Mouse (Mus musculus): ENCODE results near the gene Cpvl.

Cpvl gene

DNA sequence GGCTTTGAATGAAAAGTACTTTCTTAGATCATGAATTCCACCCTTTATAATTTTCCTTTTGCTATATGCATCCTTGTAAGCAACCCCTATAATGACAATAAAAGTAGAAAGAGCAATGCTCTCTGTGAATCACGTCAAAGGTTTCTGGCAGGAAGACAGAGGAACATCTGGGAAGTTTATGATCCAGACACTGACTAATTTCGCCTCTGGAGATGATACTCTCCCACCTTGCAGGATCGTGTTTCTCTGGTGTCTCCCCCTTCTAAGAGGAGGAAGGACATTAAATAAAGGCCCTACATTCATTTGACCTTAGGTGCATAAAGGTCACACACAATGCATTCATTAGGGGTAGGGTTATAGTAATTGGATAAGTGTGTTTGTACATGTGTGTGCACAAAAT lies 87.4 kb downstream of the Cpvl start:
- no peak for DNase-seq (ENCODE audit: inconsistent age in 2 of 2, low spot score in 1 of 2)

DNA sequence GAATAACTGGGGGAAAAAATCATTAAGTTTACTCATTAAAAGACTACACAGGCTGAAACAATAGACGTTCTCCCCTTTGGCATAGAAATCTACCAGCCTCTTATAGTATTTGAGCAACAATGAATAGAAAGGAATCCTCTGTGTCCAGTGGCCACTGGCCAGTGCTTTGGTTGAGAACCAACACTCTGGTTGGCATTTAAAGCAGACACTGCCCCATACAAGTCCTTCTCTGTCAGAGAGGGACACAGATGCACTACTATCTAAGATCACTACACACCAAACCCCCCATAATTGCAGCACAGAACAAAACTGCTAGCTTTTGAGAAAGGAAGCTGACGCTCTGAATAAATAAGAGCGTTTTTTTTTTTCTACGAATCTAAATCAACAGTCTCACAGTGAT lies 93.5 kb downstream of the Cpvl start:
- no peak for DNase-seq (ENCODE audit: inconsistent age in 2 of 2, low spot score in 1 of 2)

DNA sequence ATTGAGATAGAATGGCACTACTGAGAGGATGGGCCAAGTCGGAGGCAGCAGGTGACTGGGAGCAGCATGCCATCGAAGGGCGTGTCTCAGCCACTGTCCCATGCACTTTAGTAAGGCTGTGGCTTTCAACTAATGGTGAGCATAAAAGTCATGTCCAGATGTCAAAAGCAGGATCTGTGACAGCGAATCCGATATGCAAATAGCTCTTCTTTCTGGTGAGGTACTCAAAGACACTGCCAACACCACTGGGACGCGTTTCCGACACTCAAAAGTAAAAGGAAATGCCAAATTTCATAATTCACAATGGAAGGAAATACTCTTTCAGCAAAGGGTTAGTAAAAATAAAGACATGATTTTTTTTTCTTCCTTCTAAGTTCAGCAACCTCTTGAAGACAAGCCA lies 94.0 kb downstream of the Cpvl start:
- no peak for DNase-seq (ENCODE audit: inconsistent age in 2 of 2, low spot score in 1 of 2)

DNA sequence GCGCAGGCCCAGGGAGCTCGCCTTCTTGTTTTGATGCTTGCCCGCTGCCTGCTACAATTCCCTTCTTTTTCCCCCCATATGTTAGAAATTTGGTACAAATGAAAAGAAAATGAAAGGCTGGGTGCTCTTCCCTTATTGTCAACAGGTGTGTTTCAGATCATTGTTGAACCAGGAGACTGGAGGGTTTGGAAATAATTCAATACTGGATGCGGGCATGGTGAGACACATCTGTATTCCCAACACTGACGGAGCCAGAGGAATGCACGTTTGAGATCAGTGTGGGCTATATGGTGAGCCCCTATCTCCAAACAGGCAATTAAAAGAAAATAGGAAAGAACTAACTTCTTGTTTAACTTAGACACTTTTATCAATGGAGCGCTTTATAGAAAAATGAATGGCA lies 95.1 kb downstream of the Cpvl start:
- no peak for DNase-seq (ENCODE audit: inconsistent age in 2 of 2, low spot score in 1 of 2)

DNA sequence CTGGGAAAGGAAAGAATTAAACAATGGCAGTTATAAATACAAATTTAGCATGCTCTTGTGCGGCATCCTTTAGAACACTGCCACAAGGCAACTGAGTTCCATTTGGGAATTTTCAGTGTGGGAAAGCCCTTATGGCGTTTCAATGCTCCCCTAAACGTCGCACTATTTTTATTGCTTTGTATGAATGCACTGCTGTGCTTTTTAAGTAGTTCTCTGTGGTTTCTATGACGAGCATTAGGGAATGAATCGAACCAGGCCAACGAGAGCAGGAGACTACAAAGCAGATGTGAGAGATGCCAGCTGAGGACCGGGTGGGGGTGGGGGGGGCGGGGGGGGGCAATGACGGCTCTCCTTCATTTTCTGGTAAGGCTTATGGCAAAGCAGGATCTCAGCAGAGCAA lies 96.8 kb downstream of the Cpvl start:
- no peak for DNase-seq (ENCODE audit: inconsistent age in 2 of 2, low spot score in 1 of 2)

DNA sequence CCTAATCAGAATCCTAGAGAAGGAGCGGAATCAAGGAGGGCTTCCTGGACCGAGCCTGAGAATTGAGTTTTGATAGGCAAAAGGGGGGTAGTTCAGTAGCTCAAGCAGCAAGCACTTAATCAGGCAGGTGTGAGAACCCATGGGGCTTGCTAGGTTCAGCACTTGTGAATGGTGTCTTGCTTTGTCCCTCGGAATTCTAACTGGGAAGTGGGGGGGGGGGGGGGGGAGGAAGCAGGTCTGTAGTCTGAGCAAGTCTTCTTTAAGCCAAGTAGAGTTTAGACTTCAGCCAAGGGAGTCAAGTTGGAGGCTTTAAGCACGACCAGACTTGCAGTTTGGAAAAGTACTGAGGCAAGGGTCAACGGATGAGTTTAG lies 97.2 kb downstream of the Cpvl start:
- no peak for DNase-seq (ENCODE audit: inconsistent age in 2 of 2, low spot score in 1 of 2)

DNA sequence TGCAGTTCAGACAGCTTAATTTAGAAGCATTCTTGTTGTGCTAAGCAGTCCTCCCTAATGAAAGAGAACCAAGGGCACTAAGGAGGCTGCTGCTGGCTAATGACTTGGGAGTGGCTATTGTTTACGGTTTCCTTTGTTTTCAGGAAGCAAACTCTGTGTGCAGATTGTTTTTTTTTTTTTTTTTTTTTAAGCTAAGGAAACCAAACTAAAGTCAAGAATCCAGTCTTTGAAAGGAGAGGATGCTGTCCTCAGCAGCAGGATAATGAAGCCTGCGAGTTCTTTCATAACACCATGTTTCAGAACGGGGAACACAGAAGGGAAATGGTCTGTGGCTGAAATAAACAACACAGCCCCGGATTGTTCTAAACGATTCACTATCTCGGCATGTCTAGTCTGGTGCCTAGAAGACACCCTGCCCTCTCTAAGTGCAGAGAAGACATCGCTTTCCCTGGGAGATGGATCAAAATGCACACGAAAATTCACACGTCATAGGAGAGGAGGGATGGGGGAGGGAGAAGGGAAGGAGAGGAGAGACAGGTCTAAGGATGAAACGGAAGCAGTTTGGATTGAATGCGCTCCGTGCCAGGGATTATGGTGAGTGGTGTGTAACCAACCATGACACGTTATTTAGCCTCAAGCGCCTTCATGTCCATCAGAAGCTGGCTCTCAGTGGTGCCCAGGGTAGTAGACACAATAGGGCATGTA lies 97.8 kb downstream of the Cpvl start:
- DNase-seq (ENCODE audit: inconsistent age in 2 of 2, low spot score in 1 of 2): peak in 1 of 2 experiments; percentile 39

DNA sequence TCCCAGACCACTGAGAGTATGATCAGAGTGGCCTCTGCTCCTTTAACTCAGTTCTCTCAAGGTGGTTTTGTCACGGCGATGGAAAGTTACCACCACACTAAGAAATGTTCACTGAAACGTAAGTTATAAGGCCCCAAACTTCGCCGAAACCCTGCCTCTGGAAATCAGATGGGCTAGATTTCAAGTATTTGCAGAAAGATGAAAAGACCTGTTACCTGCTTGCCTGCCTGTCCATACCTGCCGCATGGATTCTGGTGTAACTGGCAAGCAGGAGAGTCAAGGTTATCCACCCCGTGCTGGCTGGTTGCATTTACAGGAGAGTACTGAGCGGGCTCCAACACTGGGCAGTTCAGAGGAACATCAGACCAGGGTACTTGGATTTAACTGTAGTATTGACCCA lies 98.9 kb downstream of the Cpvl start:
- no peak for DNase-seq (ENCODE audit: inconsistent age in 2 of 2, low spot score in 1 of 2)

DNA sequence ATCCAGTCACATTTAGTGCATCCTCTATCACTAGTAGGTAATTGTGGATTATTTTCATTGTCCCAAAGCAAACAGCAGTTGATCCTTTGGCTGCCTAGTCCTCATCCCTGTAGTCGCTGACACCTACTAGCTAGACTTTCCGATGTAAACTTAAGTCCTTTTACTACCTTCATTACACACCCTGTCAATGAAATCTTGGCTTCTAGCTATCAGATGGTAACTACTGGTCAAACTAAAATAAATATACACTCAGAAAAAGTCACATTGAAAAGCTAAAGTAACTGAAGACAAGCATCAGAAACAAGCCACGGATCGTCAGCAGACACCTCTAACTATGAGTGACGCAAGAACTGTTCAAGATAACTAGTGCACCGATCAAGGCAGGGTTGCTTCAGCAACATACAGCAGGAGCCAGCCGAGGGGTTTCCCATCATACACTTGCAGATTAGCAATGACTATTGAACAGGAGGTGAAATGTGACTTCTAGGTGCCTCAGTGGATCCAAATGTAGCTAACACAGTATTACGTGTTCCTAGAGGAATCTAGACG lies 103.5 kb downstream of the Cpvl start:
- no peak for DNase-seq (ENCODE audit: inconsistent age in 2 of 2, low spot score in 1 of 2)

DNA sequence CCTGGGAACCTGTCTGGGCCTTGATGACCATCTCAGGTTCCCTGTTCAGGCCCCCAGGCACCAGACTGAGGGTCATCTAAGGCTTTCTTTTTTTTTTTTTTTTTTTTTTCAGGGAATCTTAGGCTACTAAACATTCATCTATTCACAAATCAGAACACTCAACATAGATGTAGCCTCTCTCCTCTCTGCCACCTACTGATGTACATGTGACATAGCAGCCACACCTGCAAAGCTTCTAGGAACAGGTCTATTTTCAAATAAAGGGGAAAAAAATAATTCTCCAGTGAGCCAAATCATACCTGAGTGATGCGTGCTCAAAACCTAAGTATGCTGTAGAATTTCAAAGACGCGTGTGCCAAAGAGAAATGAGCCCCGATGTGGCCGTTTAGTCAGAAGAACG lies 106.6 kb downstream of the Cpvl start:
- no peak for DNase-seq (ENCODE audit: inconsistent age in 2 of 2, low spot score in 1 of 2)

DNA sequence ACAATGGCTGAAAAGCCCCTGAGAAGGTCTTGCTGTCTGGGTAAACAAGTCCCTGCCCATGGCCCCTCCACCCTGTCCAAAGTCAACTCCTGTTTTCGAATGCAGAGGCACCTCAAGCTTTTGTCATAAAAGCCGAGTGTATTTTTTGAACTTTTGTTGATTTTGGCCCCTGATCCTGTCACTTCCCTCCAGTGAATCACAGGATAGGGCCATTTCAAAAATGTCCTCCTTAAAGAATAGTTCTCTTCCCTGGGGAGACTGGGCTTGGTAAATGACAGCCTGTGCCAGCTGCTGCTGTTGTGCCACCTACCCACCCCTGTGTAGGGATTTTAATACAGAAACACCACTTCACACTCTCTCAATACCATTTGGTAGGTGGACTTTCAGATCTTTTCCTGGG lies 115.5 kb downstream of the Cpvl start:
- DNase-seq (ENCODE audit: inconsistent age in 2 of 2, low spot score in 1 of 2): no peak

DNA sequence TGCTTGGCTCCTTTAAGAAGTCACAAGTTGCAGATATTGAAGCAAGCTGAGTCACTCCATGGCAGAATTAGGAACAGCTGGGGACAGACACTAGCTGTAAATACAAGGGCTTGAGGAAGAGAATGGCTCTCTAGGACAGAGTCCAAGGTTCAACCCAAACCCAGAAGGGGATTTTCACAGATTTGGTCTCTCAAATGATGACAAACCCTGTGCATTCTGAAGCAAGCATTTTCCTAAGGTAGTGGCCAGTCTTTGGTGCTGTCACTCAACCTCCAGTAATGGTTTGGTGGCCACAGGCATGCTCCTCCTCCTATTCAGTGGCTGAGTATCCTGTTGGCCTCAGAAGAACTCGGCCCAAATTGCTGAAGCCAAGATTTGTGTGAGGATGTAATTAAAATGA lies 119.4 kb downstream of the Cpvl start:
- DNase-seq (ENCODE audit: inconsistent age in 2 of 2, low spot score in 1 of 2): no peak

DNA sequence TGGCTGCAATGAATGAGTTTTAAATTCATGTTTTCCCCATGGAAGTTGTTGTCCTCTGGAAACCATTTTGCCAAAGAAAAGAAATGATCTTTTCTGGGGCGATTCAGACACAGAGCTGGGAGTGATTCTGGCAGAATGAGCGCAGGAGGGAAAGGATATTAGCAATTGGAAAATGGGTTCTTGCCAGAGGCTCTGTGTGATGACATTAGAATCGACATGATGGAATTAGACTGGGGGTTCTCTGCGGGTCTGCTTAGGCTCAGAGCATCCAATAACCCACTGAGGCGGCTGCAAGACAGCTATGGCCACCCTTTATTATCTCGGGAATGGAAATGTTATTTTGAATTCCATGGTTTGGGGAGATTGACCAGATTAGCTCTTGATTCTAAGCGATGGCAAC lies 120.6 kb downstream of the Cpvl start:
- DNase-seq (ENCODE audit: inconsistent age in 2 of 2, low spot score in 1 of 2): peak in 1 of 2 experiments; percentile 34

DNA sequence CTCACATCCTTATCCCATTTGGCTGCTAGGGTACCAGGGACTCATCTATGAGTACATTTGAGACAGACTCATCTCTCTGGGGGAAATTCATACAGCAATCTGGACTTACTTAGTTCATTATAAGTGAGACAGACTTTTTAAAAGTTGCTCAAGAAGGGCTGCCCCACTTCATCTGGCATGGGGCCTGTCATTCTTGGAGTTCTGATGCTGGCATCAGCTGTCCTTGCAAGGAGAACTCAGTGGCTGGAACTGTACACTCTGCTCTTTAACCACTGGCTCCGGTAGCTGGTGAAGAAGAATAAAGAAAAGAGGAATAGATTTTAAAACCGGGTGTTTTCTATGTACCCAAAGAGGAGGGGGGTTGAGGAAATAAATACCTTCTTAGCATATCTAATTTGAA lies 121.7 kb downstream of the Cpvl start:
- DNase-seq (ENCODE audit: inconsistent age in 2 of 2, low spot score in 1 of 2): no peak

DNA sequence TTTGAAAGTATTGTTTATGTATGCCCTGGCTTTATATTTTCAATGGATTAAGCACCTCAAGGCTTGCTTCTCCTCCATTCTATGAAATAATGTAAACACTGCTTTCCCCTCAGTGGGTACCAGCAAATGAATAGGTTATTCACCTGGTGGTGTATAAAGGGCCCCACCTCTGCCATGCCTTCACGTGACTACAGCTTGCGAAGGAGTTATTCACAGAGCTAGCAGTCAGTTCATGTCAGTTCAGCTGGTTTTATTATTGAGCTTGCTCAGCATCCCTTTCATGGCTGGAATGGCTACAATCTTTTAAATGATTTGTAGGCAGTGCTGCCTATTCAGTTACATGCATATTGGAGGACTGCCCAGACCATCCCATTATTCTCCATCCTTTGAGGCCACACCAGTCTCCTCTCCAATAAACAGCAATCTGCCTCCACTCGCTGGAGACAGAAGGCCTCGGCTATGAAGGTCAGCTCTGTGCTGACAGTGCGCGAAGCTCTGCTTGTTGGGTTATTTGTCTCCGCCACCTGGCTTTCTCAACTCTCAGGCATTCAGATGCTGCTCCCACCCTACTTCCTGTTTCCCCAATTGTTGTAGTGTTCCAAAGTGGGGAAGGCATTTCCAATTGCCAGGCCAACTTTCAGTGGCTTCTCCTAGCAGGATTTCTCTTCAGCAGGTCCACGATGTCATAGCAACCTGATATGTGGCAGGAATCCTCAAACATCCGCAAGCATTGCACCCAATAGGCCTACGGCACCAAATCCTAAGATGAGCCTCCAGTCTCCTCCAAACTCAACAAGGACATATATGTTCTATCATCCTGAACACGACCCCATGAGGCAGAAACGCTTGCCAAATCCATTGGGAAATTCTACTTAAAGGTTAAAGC lies 123.3 kb downstream of the Cpvl start:
- DNase-seq (ENCODE audit: inconsistent age in 2 of 2, low spot score in 1 of 2): no peak

DNA sequence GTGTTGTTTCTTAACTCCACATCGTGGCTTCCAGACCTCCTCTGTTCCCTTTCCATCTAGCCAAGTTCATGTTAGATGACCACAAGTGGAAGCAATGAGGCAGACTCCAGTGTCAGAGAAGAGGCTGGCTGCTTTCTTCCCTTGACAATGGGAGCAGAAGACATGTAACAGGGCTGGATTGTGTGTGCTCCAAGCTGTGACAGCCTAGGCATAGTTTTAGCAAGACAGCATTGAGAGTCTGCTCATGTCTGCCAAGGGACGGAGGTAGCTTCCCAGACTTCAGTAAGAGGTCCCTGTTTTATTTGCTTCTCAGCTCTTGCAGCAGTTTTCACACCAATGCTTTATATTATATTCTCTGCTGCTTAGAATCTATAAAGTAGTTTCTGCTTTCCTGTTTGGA lies 124.2 kb downstream of the Cpvl start:
- DNase-seq (ENCODE audit: inconsistent age in 2 of 2, low spot score in 1 of 2): no peak

DNA sequence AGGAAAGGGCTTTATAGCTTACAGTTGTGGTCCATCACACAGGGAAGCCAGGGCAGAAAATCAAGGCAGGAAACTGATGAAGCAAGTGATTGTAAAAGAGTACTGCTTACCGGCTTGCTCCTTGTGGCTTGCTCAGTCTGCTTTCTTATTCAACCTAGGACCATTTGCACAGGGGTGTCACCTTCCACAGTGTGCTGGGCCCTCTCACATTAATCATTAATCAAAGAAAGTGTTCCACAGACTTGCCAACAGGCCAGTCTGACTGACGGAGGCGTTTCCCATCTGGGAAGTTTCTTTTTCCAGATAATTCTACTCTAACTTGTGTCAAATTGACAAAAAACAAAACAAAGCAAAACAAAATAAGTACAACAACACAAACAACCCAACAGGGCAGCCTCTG lies 124.9 kb downstream of the Cpvl start:
- DNase-seq (ENCODE audit: inconsistent age in 2 of 2, low spot score in 1 of 2): no peak

DNA sequence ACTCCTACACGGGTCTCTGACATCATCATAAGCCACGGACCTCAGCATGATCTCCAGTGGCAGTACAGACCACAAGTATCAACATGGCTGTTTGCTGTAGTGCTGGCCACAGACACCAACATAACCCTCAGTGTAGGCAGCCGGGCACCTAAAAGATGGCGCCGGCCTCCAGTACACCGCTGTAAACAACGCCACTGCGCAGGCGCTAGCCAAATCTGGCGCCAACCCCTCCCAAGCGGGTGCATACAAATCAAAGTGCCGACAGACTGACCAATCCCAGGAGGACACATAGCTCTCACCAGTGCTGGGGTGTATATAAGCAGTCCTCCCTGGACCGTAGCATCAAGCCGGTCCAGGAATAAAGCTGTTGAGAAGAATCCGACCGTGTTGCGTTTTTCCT lies 133.8 kb downstream of the Cpvl start:
- DNase-seq (ENCODE audit: inconsistent age in 2 of 2, low spot score in 1 of 2): no peak

DNA sequence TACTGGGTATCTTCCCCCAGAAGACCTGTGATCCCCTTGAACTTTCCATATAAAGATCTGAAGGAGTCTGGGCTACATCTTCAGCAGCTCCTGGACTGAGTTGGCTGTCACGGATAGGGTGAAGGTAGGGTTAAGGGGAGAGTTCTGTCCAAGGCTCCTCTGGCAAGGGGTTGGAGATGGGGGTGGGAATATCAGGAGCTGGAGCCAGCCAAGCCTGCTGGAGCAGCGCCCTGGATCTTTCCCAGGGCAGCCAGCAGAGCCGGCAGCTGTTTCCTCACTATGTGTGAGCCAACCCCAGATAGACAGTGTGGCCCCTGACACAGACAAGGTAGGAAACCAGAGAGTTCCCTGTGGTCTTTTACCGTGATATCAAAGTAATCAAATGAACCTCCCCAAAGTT lies 153.3 kb downstream of the Cpvl start:
- DNase-seq (ENCODE audit: inconsistent age in 2 of 2, low spot score in 1 of 2): no peak

All from adrenal gland, adult (tissue).